1 mouse cellular context compared by ENCODE assay signal in genomic region chr15:102080429-102080828, GRCm38 (mm10).
TF ChIP-seq lines count a peak whose summit lies in the region.

No protein-coding gene starts in this region.

TF ChIP-seq in ES-E14, 5 proteins besides CTCF, POLR2A, EP300 and RAD21 (continued from another document):
- TF ChIP-seq ZC3H11A (IDR thresholded peaks at IDR 0.05; ENCODE audit: borderline replicate concordance, low read depth, low read length): no peak
- no peak for TF ChIP-seq CHD2 (IDR thresholded peaks at IDR 0.05; ENCODE audit: low read depth, low read length)
